Mouse (Mus musculus) adrenal gland, adult (tissue): ENCODE measurements around the gene Stt3b.

Source experiments
- DNase-seq, 2 experiments: peaks; one replicate each; pipeline ENCODE4 v3.0.0; 2022 to 2023; ENCODE audit warnings: low spot score in 1 of 2; ENCODE audit not compliant: inconsistent age in 2 of 2

Gene Stt3b

GRCm38 (mm10) chr9:115215830-115216701, 94.2 kb downstream of the Stt3b start:
- DNase-seq = no peak

- DNase-seq = no peak
These were observed 95.3 kb downstream of the Stt3b start for GRCm38 (mm10) chr9:115214572-115215571.

GRCm38 (mm10) chr9:115213755-115214264, 96.4 kb downstream of the Stt3b start:
- DNase-seq = no peak

- DNase-seq = no peak
These were observed 99.7 kb downstream of the Stt3b start for GRCm38 (mm10) chr9:115210535-115210934.

GRCm38 (mm10) chr9:115209737-115210136, 100.5 kb downstream of the Stt3b start:
- DNase-seq = no peak

GRCm38 (mm10) chr9:115206219-115206618, 104.0 kb downstream of the Stt3b start:
- DNase-seq = no peak

- DNase-seq = no peak
These were observed 104.7 kb downstream of the Stt3b start for GRCm38 (mm10) chr9:115205491-115205890.

- DNase-seq = no peak
These were observed 107.1 kb downstream of the Stt3b start for GRCm38 (mm10) chr9:115203136-115203535.

GRCm38 (mm10) chr9:115201264-115201663, 109.0 kb downstream of the Stt3b start:
- DNase-seq = peak; percentile 27 to 62

- DNase-seq = no peak
These were observed 109.9 kb downstream of the Stt3b start for GRCm38 (mm10) chr9:115200166-115200862.

GRCm38 (mm10) chr9:115197082-115197481, 113.1 kb downstream of the Stt3b start:
- no peak for DNase-seq

GRCm38 (mm10) chr9:115192890-115193289, 117.3 kb downstream of the Stt3b start:
- DNase-seq = no peak
